Mouse (Mus musculus): ENCODE results near the gene Otog.

The Otog gene

GRCm38 (mm10) chr7:46282276-46282675, 41.5 kb downstream of the Otog start:
- no peak for DNase-seq (ENCODE audit: low spot score in 2 of 2)

- no peak for DNase-seq (ENCODE audit: low spot score in 2 of 2)
These were observed 42.9 kb downstream of the Otog start for GRCm38 (mm10) chr7:46283681-46284080.

- DNase-seq (ENCODE audit: low spot score in 2 of 2) = no peak
These were observed 44.5 kb downstream of the Otog start for GRCm38 (mm10) chr7:46285161-46285839.

- no peak for DNase-seq (ENCODE audit: low spot score in 2 of 2)
These were observed 45.6 kb downstream of the Otog start for GRCm38 (mm10) chr7:46286391-46286790.

- no peak for DNase-seq (ENCODE audit: low spot score in 2 of 2)
These were observed 46.3 kb downstream of the Otog start for GRCm38 (mm10) chr7:46287051-46287450.

GRCm38 (mm10) chr7:46296330-46296729, 55.5 kb downstream of the Otog start:
- no peak for DNase-seq (ENCODE audit: low spot score in 2 of 2)

GRCm38 (mm10) chr7:46301031-46301632, 60.3 kb downstream of the Otog start:
- DNase-seq (ENCODE audit: low spot score in 2 of 2) = no peak

GRCm38 (mm10) chr7:46313486-46313885, 72.7 kb downstream of the Otog start:
- no peak for DNase-seq (ENCODE audit: low spot score in 2 of 2)

- DNase-seq (ENCODE audit: low spot score in 2 of 2) = no peak
These were observed 73.6 kb downstream of the Otog start for GRCm38 (mm10) chr7:46314220-46315009.

- no peak for DNase-seq (ENCODE audit: low spot score in 2 of 2)
These were observed 74.9 kb downstream of the Otog start for GRCm38 (mm10) chr7:46315692-46316091.

GRCm38 (mm10) chr7:46316948-46317347, 76.2 kb downstream of the Otog start:
- no peak for DNase-seq (ENCODE audit: low spot score in 2 of 2)

GRCm38 (mm10) chr7:46321242-46321641, 80.5 kb downstream of the Otog start:
- DNase-seq (ENCODE audit: low spot score in 2 of 2) = no peak

GRCm38 (mm10) chr7:46327896-46328295, 87.1 kb downstream of the Otog start:
- DNase-seq (ENCODE audit: low spot score in 2 of 2) = peak in 1 of 2 experiments; percentile 35

GRCm38 (mm10) chr7:46337397-46337796, 96.6 kb downstream of the Otog start:
- DNase-seq (ENCODE audit: low spot score in 2 of 2) = no peak

GRCm38 (mm10) chr7:46339818-46340217, 99.0 kb downstream of the Otog start:
- no peak for DNase-seq (ENCODE audit: low spot score in 2 of 2)

- no peak for DNase-seq (ENCODE audit: low spot score in 2 of 2)
These were observed 99.5 kb downstream of the Otog start for GRCm38 (mm10) chr7:46340295-46340694.

- no peak for DNase-seq (ENCODE audit: low spot score in 2 of 2)
These were observed 100.7 kb downstream of the Otog start for GRCm38 (mm10) chr7:46341471-46341870.

GRCm38 (mm10) chr7:46347692-46348091, 106.9 kb downstream of the Otog start:
- no peak for DNase-seq (ENCODE audit: low spot score in 2 of 2)

- peak in 1 of 2 experiments; percentile 11 for DNase-seq (ENCODE audit: low spot score in 2 of 2)
These were observed 108.0 kb downstream of the Otog start for GRCm38 (mm10) chr7:46348813-46349212.

- no peak for DNase-seq (ENCODE audit: low spot score in 2 of 2)
These were observed 109.4 kb downstream of the Otog start for GRCm38 (mm10) chr7:46350119-46350702.

- no peak for DNase-seq (ENCODE audit: low spot score in 2 of 2)
These were observed 112.0 kb downstream of the Otog start for GRCm38 (mm10) chr7:46352748-46353147.

GRCm38 (mm10) chr7:46353216-46353615, 112.4 kb downstream of the Otog start:
- no peak for DNase-seq (ENCODE audit: low spot score in 2 of 2)
